Mouse (Mus musculus) liver, postnatal 0 days (tissue): ENCODE results near the gene Ppp1r10. TPM values are rescaled to one million over a fixed set of nuclear protein-coding genes. Genes with fewer than 3 reads are reported as not detected.

Experiments
- ATAC-seq: fragments of 200-750 bp; cut with Nextera tagmentation; 2 replicates; pipeline ENCODE4 v1.8.0; 2017; ENCODE audit warnings: mild to moderate bottlenecking, moderate library complexity
- DNase-seq: peaks from one replicate; pipeline ENCODE4 v3.0.0-alpha.2; 2016
- H3K27ac ChIP-seq: fragments of 300-500 bp; sonication (generic); 2 replicates; pipeline ENCODE4 v1.5.1; 2014; ENCODE audit warnings: antibody characterized with exemption, moderate library complexity, mild to moderate bottlenecking, low read depth
- H3K27me3 ChIP-seq: fragments of 300-500 bp; sonication (generic); 2 replicates; pipeline ENCODE4 v1.6.1; 2014; ENCODE audit warnings: low read length, control low read depth, mixed read lengths; ENCODE audit not compliant: insufficient read depth
- H3K36me3 ChIP-seq: fragments of 300-500 bp; sonication (generic); replicated peaks from 2 replicates; pipeline ENCODE4 v1.6.1; 2014; ENCODE audit warnings: mild to moderate bottlenecking, control low read depth, low read length, moderate library complexity, mixed read lengths; ENCODE audit not compliant: insufficient read depth
- H3K4me1 ChIP-seq: fragments of 300-500 bp; sonication (generic); 2 replicates; pipeline ENCODE4 v1.6.1; 2014; ENCODE audit warnings: antibody characterized with exemption, mild to moderate bottlenecking, control low read depth; ENCODE audit not compliant: insufficient read depth
- H3K4me2 ChIP-seq: fragments of 300-500 bp; sonication (generic); 2 replicates; pipeline ENCODE4 v1.6.1; 2014; ENCODE audit warnings: low read depth, mild to moderate bottlenecking, low read length, moderate library complexity, mixed read lengths
- H3K4me3 ChIP-seq: fragments of 300-500 bp; sonication (generic); 2 replicates; pipeline ENCODE4 v1.5.1; 2014; ENCODE audit warnings: low read depth, low read length
- H3K9ac ChIP-seq: fragments of 300-500 bp; sonication (generic); replicated peaks from 2 replicates; pipeline ENCODE4 v1.6.1; 2014; ENCODE audit warnings: mild to moderate bottlenecking, moderate library complexity
- H3K9me3 ChIP-seq: fragments of 300-500 bp; sonication (generic); 2 replicates; pipeline ENCODE4 v1.6.1; 2016; ENCODE audit warnings: mild to moderate bottlenecking, control low read depth, low read length, mixed read lengths
- CTCF ChIP-seq: sonication (generic); IDR thresholded peaks from 2 replicates; pipeline ENCODE4 v1.5.1; 2016; ENCODE audit warnings: antibody characterized with exemption, low read depth
- EP300 ChIP-seq: IDR thresholded peaks from 2 replicates; pipeline ENCODE4 v1.6.1; 2016; ENCODE audit warnings: antibody characterized with exemption, low read depth, mild to moderate bottlenecking
- WGBS: fragments of 180-500 bp; shearing (Covaris S2); extraction: QIAGEN DNeasy Blood & Tissue Kit; methylation state at CpG from one replicate; pipeline ENCODE4 v1.1.7; 2014; ENCODE audit not compliant: insufficient replicate concordance; 5-methylcytosine and 5-hydroxymethylcytosine counted together
- polyA plus RNA-seq: library from polyadenylated mRNA; unstranded; fragments of >200 nt; fragmentation: Nextera tagmentation; extraction: Ambion mirVana; gene quantifications from 2 replicates; pipeline ENCODE4 v1.2.1, GENCODE M21; 2015

The Ppp1r10 gene
- polyA plus RNA-seq, 1 experiment from 2014 or later, result 15.9 TPM

- H3K4me3 ChIP-seq, result peak overlapping the region; percentile 55
- peak overlapping the region; percentile 95 for H3K27ac ChIP-seq
- TF ChIP-seq CTCF, result 0 out of 2 replicates have a peak, but pooled peaks have one; percentile 22
- TF ChIP-seq EP300, result no peak
- peaks cover 11% of the 10 kb centered on the region; the same call in 1 of the 2 replicates for H3K36me3 ChIP-seq
- peak overlapping the region; percentile 79 for H3K4me2 ChIP-seq
- H3K4me1 ChIP-seq, result peaks cover 27% of the 10 kb centered on the region
- peaks cover 29% of the 10 kb centered on the region for H3K27me3 ChIP-seq
- H3K9ac ChIP-seq, result peak overlapping the region; percentile 61; the same call in 1 of the 2 replicates
- 24% methylated on average over 9 of the region's 9 CpGs for WGBS
- DNase-seq (peak; percentile 79), ATAC-seq (peak; percentile 49)
- H3K9me3 ChIP-seq, result no peaks in the 10 kb centered on the region
Measured at GRCm38 (mm10) chr17:35870151-35870883, 45.9 kb upstream of the Ppp1r10 start.

DNA sequence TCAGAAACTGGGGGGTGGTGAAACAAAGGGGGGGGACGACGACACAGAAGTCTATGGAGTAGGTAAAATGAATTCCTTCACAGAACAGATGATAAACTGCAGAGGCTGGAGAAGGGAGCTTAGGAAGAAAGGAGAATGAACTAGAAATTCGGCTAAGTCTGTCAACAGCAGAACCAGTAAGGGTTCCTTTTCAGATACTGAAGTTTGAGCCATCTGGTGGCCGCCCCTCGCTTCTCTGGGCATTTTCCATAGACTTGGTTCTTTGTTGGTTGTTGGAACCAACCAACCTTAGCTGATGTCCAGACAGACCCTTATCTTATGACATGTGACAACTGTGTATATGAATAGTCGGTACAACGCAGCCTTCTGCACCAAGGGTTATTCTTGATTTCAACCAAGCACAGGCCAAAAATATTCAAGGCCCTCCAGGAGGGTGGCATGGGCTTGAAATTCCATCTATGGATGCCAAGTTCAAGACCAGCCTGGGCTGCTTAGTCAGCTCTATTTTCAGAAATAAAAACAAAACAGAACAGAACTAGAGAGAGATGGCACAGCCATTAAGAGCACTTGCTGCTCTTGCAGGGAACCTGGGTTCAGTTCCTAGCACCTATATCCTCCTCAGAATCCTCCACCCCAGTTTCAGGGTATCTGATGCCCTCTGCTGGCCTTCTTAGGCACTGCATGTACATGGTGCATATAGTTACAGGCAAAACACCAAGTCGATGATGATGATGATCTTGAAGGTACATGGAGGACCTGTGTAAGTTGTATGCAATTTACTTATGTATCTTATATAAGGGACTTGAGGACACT, 45.1 kb upstream of the Ppp1r10 start:
- peak overlapping the region; percentile 95 for H3K27ac ChIP-seq
- ATAC-seq, result no peak
- peaks cover 22% of the 10 kb centered on the region for H3K27me3 ChIP-seq
- WGBS, result 38% methylated on average over 8 of the region's 8 CpGs
- no peak for TF ChIP-seq EP300
- peak; percentile 79 for TF ChIP-seq CTCF
- H3K4me3 ChIP-seq, result peak overlapping the region; percentile 55
- peaks cover 19% of the 10 kb centered on the region for H3K4me1 ChIP-seq
- peak; percentile 65 for DNase-seq
- no peaks in the 10 kb centered on the region for H3K9me3 ChIP-seq
- peaks cover 12% of the 10 kb centered on the region for H3K36me3 ChIP-seq
- H3K9ac ChIP-seq, result 0 out of 2 replicates have a peak overlapping the region, but pooled peaks have one; percentile 61
- peak overlapping the region; percentile 79 for H3K4me2 ChIP-seq

- no peaks in the 10 kb centered on the region for H3K27me3 ChIP-seq
- peak; percentile 43 for ATAC-seq
- no peak for TF ChIP-seq EP300
- TF ChIP-seq CTCF, result peak; percentile 98
- peak; percentile 95 for DNase-seq
- H3K27ac ChIP-seq, result no peak overlapping the region
- H3K9ac ChIP-seq, result no peak overlapping the region
- peaks cover 19% of the 10 kb centered on the region for H3K4me1 ChIP-seq
- H3K36me3 ChIP-seq, result peaks cover 16% of the 10 kb centered on the region
- no peaks in the 10 kb centered on the region for H3K9me3 ChIP-seq
- 22% methylated on average over 21 of the region's 21 CpGs for WGBS
- no peak overlapping the region for H3K4me3 ChIP-seq
- peak overlapping the region; percentile 2; the same call in 1 of the 2 replicates for H3K4me2 ChIP-seq
Measured at GRCm38 (mm10) chr17:35873774-35874519, 42.3 kb upstream of the Ppp1r10 start.

GRCm38 (mm10) chr17:35874721-35875120, 41.5 kb upstream of the Ppp1r10 start:
- Histone ChIP-seq H3K4me1 (peaks cover 15% of the 10 kb centered on the region), H3K9ac (no peak overlapping the region), H3K9me3 (no peaks in the 10 kb centered on the region), H3K4me3 (no peak overlapping the region), H3K27me3 (no peaks in the 10 kb centered on the region), H3K36me3 (peaks cover 16% of the 10 kb centered on the region), H3K4me2 (no peak overlapping the region), H3K27ac (no peak overlapping the region)
- DNase-seq (no peak), ATAC-seq (no peak)
- 79% methylated on average over 6 of the region's 6 CpGs for WGBS
- TF ChIP-seq EP300 (no peak), CTCF (no peak)

DNA sequence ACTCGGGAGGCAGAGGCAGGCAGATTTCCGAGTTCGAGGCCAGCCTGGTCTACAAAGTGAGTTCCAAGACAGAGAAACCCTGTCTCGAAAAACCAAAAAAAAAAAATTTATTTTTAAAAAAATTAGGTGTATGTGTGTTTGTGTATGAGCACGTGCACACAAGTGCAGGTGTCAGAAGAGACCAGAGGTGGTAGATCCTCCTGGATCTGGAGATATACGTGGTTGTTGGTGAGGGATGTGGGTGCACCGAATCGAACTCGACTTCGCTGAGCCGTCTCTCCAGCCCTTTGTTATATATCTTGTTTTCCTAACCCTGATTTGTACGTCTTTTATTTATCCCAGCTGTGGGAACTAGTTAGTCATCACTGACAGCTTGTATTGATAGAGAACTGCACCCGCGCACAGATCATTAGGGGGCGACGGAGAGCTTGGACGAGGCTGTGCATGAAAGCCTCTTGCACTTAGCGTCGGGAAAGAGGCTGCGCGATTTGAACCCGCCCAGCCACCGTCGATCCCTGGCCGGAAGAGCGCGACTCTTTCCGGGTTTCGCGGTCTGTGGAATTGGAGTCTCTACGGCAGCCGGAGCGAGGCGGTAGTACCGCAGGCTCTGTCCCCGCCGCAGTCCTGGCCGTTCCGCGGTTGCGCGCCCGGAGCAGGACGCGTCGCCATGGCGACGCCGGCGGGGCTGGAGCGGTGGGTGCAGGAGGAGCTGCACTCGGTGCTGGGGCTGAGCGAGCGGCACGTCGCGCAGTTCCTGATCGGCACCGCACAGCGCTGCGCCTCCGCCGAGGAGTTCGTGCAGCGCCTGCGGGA, 36.8 kb upstream of the Ppp1r10 start, which contains the start of gene Dhx16:
Gene Dhx16 (plus strand): TSS at position 575 of the 813 bp plus-strand sequence.
- peaks cover 12% of the 10 kb centered on the region for H3K4me1 ChIP-seq
- H3K9ac ChIP-seq, result peak within 1 kb of the TSS; percentile 94
- H3K4me3 ChIP-seq, result peak within 1 kb of the TSS; percentile 94
- peak; percentile 97 for DNase-seq
- H3K9me3 ChIP-seq, result no peaks in the 10 kb centered on the region
- TF ChIP-seq EP300 (peak; percentile 53; the same call in 1 of the 2 replicates), CTCF (peak; percentile 95)
- WGBS, result 6% methylated on average over 66 of the region's 66 CpGs
- H3K27me3 ChIP-seq, result no peaks in the 10 kb centered on the region
- ATAC-seq, result peak; percentile 96
- peak within 1 kb of the TSS; percentile 83 for H3K27ac ChIP-seq
- H3K36me3 ChIP-seq, result peaks cover 37% of the 10 kb centered on the region
- peak within 1 kb of the TSS; percentile 90 for H3K4me2 ChIP-seq
